Mouse (Mus musculus) lung, postnatal 14 days (tissue): ENCODE results near the gene Hnrnpf.

Experiments used
- DNase-seq: peaks from one replicate; pipeline ENCODE4 v3.0.0; 2021

The Hnrnpf gene

DNA sequence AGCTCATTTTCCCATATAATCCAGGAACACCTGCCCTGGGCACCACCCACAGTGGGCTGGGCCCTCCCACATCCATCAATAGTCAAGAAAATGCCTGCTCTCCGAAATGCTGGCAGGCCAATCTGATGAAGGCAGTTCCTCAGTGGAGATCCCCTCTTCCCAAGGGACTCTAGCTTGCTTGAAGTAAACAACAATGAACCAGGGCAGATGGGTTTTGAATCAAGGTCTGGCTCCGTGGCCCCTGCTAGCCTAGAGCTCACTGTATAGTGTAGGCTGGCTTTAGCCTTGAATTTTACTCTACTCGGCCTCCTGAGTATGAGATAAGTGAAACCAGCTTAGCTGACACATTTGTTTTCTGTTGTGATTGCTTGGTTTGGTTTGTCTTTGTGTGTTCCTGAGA lies 7.7 kb upstream of the Hnrnpf start:
- DNase-seq: no peak

DNA sequence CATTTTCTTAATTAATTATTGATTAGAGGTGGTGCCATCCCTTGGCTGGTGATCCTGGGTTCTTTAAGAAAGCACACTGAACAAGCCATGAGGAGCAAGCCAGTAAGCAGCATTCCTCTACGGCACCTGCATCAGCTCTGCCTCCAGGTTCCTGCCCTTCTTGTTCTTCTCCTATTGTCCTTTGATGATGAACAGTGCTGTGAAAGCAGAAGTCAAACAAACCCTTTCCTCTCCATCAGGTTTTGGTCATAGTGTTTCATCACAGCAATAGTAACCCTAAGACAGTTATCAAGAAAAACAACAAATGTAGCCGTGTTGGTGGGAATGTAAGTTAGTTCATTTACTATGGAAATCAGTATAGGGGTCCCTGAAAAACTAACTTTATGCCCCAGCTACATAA lies 6.7 kb upstream of the Hnrnpf start:
- DNase-seq: no peak

DNA sequence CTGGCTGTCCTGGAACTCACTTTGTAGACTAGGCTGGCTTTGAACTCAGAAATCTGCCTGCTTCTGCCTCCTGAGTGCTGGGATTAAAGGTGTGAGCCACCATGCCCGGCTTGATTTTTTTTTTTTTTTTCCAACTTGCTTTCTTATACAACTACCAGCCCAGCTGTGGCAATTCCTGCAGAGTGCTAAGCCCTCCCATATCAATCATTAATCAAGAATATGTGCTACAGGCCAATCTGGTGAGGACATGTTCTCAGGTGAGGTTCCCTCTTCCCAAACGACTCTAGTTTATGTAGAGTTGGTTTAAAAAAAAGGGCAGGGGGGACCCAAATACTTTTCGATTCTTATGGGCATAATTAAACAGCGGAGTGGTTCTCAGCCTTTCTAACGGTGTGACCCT lies 2.3 kb upstream of the Hnrnpf start:
- no peak for DNase-seq

DNA sequence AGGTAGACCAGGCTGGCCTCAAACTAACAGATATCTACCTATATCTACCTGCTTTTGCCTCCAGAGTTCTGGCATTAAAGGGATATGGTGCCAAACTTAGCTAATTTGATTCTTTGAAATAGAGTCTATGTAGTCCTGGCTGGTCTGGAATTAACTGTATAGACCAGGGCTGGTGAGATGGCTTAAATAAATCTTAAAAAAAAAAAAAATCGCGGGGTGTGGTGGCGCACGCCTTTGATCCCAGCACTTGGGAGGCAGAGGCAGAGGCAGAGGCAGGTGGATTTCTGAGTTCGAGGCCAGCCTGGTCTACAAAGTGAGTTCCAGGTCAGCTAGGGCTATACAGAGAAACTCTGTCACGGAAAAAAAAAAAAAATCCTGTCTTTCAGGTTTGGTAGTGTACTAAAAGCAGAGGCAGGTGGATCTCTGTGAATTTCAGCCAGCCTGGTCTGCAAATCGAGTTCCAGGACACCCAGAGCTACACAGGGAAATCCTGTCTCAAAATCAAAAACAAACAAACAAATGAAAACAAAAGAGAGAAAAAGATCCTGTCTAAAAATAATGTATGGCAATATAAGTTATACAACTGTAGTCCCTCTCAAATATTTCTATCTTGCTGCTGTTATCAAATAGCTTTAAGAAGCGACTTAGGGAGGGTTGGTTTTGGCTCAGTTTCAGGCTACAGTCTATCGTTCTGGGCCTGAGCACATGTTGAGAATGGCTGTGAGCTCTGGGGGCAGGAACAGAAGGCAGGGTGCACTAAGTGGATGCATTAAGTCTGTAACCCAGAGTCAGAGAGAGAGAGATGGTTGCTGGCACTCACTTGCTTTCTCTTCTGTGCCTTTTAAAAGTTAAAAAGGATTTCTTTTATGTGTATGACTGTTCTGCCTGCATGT lies 1.6 kb downstream of the Hnrnpf start:
- DNase-seq: no peak

DNA sequence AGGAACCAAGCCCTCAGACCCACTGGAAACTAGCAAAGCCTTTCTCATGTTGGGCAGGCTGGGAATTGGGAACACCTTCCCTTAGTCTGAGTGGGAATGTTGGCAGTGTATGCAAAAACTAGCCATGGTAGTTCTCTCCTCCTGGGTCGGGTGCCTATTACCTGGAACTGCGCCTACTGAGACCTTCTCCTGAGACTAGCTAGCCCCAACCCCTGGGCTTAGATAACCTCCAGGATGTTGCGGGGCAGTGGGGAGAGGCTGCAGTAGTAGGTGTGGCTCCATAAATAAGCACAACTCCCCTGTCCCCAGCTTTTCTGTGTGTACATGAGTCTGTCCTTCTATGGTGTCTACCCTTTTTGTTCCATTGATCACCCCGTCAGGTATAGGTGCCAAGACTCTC lies 2.4 kb downstream of the Hnrnpf start:
- DNase-seq: no peak

DNA sequence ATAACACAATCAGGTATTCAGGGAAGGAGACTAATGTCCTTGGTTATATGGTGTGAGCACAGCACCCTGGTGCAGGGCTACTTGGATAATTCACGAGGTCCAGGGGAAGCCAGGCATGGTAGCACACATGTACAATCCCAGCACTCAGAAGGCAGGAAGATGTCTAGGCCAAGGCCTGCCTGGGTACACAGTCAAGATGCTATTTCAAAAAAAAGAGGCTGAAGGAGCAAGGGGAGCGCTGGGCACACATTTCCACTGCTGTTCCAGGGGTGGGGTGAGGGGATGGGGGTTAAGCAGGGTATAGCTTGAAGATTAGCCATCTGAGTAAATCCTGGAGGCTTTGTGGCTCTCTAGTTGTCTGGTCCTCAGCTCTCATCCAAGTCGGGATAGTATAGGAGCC lies 3.7 kb downstream of the Hnrnpf start:
- no peak for DNase-seq

DNA sequence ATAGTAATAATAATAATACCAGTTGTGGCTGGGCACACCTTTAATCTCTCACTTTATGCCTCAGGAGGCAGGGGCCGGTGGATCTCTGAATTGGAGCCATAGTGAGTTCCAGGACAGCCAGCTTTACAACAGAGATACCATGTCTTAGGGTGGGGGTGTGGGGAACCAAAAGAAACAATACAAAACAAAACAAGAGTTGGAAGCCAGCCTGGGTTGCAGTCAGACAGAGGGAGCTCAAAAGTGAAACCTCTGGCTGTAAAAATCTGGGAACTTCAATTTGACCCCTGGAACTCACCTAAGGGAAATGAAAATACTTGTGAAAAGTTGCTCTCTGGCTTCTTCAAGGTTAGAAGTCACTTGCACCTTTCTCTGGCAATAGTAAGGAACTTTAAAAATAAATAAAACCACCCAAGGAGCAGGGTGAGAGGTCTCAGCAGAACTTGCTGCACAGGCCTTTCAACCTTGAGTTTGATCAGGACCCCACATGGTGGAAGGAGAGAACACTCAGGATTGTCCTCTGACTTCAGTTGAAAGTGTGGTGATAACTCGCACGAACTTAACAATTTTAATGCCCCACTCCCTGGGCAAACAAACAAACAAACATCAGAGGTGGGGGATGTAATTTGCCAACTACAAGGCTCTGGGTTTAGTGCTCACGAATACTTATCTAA lies 5.3 kb downstream of the Hnrnpf start:
- no peak for DNase-seq

DNA sequence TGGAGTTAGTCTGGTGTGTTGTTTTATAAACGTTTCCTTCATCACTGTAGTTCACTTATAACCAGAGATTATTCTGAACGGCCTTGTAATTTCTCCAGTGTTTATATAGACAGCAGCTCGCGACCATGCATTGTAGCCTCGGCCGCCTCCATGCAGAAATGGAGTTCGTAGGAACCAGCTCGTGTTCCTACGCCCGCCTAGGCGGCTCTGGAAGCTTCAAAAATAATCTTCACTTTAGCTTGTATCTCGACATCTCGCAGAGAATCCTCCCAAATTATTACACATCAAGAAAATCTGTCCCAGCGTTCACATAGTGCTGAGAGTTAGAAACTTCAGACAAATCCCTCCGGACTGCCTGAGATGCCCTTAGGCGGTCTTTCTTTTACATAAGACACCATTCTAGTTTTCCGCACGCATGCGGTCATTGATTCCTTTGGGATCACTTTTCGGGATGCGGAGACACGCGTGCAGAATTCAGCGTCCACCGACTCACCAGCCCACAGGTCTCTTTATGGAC lies 5.9 kb downstream of the Hnrnpf start:
- peak; percentile 47 for DNase-seq

DNA sequence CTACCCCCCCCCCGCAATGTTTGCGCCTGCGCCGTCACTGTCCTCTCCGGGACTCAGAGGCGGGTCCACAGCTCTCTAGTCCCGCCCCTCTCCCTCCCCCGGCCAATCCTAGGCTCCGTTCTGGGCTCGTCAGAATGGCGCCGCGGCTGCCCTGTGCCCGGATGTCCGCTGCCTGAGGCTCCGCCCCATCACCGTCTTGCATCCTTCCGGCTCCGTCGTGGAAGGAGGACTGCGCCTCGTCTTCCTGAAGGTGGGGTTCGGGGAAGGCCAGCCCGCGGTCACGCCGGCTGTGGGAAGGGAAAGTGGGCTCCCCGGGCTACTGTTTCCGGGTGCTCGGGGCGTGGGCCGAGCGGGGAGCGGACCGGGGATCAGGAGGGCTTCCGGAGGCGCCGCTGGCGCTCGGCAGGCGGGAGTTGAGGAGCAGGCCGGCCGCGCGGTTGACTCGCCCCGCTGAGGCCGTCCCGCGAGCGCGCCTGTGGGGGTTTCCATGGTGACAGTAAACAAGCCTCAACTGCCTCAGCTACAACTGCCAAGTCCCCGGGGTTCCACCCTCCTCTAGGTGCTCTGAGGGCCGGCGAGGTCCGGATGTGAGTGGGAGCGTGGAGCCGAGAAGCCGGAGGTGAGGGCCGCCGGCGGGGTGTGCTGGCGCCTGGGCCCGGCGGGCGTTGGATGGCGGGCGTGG lies 6.6 kb downstream of the Hnrnpf start:
- peak; percentile 96 for DNase-seq

DNA sequence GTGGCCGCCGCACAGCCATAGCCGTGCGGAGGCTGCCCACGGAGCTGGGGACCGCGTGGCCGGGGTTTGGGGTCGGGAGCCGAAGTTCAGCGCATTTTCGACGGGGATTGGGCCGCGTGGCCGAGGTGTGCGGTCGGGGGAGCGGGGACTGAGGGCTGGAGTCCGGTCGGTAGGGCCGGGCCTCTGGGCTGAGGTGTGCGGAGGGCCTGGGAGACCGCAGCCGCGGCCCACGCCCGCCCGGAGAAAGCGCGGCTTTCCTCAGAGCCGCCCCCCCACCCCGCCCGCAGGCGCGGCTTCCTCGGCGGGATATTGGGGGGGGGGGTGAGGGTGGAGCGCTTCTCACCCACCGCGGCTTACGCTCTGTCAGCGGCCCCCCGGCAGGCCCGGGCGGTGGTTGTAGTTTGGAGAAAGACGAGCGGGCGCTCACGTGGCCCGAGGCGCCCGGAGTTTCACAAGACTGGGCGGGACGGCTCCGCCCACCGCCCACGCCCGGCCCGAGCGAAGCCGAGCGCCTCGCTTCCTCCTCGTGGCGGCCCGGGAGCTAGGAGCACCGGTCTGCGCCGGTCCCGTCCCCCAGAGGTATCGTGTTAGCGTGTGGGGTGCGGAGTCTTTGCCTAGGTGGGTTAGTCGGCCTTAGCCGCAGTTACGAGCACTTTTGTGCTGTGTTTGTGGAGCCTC lies 7.3 kb downstream of the Hnrnpf start:
- peak; percentile 88 for DNase-seq

DNA sequence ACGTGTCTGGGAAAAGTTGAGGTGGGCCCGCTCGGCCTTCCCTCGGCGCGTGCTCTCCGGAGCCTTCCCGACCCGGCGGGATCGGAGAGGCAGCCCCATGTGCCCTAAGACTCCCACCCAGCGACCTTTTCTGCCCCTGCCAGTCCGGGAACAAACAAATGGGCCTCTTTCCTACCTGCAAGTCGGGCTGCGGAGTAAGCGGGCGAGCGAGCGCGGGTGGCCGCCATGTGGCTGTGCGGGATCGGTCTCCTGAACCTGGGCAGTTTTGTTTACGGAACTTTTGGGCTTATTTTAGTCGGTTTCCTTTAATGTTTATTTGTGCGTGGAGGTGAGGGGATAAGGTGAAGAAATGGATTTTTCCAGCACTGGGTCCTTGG lies 7.8 kb downstream of the Hnrnpf start:
- no peak for DNase-seq

DNA sequence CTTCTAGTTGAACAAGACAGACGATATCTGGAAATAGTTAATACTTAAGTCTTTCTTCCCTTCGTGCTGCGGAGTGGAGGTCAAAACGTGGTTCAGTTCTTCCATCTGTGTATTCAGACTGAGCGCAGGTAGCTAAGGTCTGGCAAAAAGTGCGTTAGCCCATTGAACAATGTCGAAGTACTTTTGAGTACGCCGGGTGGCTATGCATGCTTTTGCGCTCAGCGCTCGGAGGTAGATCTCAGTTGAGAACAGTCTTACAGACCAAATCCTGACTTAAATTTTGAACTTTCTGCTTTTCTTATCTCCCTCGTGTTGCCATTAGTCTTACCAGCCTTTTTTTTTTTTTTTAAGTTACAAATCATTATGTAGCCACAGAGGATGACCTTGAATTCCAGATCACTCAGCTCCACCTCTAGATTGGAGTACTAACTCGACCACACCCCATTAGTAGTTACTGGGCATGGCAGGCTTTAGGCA lies 8.3 kb downstream of the Hnrnpf start:
- no peak for DNase-seq

DNA sequence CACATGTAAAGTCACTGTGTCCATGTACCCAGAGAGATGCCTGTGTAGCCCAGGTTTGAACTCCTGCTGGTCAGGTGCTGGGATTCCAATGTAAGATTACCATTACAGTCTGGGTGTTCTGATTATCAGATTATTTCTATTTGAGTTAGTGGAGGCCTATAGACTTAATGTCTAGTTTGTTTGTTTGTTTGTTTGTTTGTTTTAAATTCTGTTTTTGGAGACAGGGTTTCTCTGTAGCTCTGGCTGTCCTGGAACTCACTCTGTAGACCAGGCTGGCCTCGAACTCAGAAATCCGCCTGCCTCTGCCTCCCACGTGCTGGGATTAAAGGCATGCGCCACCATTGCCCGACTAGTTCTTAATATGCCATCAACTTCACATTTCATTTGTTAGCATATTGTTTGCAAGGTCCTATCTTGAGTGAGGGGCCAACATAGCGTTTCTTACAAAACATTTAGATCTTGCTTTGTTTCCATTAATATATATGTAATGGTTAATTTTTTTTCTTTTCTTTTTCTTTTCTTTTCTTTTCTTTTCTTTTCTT lies 10.1 kb downstream of the Hnrnpf start:
- no peak for DNase-seq

DNA sequence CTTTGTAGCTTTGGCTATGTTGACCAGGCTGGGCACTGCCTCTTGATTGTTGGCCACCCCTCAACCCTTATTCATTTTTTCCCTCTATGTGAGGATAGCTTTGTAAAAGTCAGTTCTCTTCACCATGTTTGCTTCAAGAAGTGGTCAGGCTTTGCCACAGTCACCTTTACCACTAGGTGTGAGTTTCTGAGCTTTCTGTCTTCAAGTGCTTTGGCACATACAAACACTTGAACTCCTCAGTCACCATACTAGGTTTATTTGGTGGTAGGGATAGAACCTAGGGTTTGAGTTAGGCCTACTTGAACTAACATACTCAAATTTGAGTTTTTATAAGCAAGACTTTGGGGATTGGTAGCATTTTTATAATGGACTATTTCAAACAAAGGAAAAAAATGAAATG lies 14.4 kb downstream of the Hnrnpf start:
- no peak for DNase-seq

DNA sequence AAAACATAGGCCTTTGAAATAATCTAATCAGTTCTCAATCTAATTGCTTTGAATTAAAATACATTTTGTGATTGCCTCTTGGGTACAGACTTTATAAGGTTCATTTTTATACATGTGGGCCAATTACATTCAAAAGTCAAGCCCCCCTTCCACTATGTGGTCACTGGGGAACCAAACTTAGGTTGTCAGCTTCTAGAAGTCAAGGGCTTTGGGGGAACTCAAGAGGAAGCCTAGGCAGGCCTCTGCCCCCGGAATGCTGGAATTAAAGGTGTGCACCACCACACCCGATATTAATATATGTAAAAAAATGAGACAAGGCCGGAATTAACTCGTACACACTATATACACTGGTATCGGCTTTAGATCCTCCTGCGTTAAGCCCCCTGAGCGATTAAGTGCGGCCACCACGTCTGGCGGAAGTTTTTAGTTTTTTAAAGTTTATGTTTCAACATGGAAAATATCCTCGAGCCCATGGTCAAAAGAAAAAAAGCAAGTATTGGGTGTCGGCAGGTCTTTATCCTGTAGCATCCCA lies 16.1 kb downstream of the Hnrnpf start:
- DNase-seq: no peak

DNA sequence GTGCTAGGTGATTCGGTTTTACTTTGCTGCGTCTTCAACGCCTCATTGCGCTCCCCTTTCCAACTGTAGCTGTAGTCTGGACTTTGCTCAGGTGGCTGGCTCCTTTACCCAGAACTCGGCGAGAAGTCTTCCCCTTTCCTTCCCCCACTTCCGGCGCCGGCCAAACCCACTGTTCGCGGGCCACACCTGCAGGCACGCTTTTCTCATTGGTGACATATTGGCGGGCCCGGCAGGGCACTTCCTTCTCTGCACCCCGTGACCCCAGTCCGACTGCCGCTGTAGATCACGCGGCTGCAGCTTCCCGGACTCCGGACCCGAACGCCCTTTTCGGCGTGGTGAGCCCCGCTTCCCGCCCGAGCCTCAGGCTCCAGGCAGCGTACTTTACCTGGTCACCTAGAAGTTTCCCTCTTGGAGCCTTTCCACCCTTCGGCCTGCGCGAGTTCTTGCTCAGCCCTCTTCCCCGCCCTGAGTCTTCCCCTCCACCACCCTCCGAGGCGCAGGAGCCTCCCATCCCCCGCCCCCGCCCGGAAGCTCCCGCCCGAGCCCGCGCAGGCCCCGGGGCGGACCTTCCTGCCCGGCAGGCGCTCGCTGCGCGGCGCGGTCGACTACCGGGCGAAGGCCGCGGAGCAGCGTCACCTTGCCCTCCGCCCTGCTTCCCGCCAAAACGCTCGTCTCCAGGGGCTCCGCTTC lies 16.8 kb downstream of the Hnrnpf start:
- peak; percentile 81 for DNase-seq

DNA sequence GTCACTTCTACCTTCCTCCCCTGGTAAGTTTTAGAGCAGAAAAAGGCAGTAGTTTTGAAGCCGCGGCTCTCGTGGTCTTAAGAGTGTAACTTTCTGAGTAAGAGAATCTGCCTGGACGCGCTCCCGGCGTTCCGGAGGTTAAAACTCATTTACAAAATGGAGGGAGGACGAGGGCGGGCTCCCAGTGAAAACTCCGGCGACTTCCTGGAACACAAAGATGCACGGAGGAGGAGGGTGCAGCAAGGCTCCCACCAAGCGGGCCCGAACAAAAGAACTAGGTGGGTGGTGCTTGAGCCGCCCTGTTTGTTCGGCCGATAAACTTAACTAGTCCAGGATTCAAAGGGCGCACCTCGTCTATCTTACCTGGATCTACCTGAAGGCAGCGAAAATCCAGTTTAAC lies 17.5 kb downstream of the Hnrnpf start:
- DNase-seq: peak; percentile 75

DNA sequence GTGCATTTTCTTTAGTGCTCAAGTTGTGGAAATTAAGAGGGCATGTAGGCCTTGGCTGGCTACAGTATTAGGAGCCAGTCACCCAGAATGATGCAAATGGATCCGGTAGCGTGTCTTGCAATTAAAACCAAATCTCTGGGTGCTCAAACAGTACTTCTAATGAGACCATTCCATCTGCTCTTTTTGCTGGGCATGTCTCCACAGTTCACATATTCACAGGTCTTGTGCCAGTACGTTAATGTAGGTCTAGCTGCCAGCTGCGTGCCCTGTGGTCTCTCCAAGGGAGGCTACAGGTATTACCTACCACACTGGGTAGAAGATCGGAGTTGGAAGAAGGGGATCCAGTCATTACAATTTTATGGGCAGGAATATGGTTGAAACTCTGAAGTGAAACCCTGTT lies 17.9 kb downstream of the Hnrnpf start:
- DNase-seq: no peak

DNA sequence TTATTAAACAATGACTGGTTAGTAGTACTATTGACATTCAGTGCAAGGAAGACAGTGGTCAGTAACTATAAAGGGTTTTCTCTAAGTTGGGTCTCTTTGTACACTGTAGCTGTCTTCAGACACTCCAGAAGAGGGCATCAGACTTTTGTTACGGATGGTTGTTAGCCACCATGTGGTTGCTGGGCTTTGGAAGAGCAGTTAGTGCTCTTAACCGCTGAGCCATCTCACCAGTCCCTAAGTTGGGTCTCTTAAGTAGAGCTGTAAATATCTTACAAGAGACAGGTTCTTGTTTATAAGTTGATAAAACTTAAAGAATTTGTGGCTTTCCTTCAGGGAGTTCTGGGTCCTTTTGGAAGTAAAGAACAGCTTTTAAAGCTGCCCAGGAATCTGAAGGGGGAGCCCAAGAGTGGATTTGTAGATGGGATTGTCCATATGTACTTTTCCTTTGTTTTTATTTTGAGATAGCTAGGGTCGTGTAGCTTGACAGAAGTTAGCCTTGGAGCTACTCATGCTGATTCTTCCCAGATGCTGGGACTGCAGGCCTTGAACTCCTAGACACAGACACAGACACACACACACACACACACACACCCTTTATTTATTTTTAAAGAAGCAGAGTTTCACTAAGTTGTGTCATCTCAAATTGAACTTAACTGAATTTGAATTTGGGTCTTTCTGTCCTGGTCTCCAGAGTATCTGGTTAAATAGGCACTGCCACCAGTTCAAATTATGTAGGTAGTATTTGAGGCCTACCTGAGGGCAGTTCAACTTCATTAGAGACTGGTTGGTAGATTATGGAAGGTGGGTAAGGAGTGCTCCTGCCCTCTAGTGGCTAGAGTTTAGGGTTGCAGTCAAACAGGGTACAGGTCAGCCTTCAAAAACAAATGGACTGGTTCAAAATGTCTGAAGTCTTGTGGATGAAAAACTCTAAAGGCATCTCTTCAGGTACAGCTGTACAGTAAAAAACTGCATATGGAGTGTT lies 20.8 kb downstream of the Hnrnpf start:
- DNase-seq: peak; percentile 43

DNA sequence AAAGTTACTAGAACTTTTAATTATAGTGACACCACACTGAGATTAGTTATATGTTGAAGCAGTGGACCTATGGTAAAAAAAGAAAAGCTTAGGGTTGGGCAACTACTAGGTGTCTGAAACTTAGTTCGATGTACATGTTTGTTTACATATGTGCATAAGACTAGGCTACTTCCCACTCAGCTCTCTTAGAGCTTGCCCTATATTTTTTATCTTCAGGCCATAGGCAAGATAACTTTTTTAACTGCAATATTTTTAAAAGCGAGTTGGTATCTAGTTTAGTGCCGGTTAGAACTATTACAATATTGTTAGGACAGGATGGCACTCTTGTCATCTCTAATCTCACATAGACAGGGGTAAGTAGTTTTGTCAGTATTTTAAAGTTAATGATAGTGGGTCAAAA lies 21.9 kb downstream of the Hnrnpf start:
- no peak for DNase-seq
